Mouse (Mus musculus) kidney, adult 11 months (tissue): Measurements from ENCODE around the gene 1700056E22Rik.

ENCODE experiments used
- DNase-seq: peaks from one replicate; pipeline ENCODE4 v3.0.0; 2022

Gene 1700056E22Rik

DNA sequence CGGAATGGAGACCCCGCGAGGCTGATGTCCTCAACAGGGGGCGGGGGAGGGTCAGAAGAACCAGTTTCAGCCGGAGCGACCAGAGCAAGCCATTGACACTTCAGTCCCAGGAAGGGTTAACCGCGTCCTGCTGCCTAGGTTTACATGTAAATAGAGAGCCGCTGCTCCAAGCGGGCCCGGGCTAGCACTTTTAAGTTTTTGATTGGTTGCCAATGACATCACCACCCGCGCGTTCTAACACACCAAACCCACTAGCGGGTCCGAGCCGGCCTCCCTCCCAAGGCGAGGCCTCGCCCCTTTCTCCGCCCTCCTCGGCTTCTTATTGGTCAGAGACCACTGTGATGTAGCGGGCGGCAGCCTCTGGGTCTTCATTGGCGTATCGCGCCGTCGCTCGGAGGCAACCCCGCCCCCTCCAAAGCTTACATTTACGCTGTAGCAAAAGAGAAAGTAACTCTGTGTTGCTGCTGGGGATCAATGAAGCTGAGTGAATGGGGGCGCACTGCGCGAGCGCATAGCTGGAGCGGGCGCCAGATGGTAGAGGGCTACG lies at the start of gene 1700056E22Rik:
Gene 1700056E22Rik, minus strand, starts transcription at position 291 of the 547 bp plus-strand sequence.
- peak; percentile 99 for DNase-seq

DNA sequence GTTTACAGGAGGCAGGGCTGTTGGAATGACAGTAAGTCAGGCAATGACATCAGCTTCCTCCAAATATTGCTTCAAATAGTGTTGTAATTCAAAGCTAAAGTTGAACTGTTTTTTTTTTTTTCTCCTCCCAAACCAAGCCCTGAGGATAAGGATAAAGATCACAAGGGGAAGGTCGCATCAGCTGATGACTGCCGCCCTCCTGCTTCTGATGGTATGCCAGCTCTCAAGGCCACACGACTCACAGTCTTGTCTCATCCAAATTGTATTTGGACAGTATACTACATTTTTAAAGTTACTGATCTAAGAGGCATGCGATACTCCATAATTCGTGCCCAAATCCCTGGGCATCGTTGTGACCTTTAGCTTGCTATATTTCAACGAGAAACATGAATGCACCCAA lies 49.1 kb upstream of the 1700056E22Rik start:
- DNase-seq = no peak

DNA sequence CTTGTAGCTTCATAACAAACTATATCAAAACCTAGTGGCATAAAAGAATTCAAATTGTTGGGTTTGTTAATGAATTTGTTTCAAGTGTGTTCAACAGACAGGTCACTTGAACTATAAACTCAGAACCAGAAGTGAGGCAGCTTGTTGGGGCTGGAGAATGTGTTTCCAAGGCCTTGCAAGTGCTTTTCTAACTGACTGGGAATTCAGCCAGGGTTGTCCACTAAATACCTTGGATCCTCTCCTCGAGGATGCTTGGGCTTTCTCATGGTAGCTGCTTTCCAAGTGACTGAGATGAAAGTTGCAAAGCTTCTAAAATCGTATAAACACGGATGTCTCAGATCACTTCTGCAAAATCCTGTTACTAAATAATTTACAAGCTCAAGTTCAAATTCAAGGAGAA lies 48.6 kb upstream of the 1700056E22Rik start:
- no peak for DNase-seq

DNA sequence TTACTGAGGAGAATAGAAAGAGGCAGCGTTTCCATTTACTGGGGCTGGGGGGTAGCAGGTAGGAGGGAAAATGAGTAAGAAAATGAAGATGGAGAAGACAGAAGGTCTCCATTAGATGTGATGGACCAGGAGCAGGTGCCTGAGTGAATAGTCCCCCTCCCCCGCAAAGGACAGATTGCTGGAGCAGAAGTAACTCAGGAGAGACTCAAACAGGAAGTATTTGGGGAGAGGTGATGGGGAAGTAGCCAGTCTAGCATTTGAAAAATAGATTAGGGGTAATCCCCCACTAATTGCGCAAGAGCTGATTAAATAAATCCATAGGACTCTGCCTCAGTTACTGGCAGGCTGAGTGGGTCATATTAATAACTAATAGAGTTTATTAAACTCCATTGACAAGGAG lies 45.2 kb upstream of the 1700056E22Rik start:
- no peak for DNase-seq

DNA sequence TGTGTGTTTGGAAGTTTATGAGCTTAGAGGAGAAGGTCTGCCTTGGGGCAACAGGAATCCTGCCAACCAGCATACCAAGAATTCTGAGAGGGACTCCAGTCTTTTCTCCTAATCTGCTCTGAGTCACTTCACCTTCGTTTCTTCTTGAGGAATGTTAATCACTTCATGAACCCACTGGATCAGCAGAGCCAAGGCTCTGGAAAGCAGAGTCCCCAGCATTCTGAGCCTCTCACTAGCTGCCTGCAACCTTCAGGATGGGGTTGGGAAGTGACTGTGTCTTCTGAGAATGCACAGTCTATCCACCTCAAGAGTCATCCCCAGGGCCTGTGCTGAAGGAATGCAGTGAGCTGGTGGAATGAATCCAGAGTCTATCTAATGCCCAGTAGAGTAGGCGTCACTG lies 42.7 kb upstream of the 1700056E22Rik start:
- peak; percentile 10 for DNase-seq

DNA sequence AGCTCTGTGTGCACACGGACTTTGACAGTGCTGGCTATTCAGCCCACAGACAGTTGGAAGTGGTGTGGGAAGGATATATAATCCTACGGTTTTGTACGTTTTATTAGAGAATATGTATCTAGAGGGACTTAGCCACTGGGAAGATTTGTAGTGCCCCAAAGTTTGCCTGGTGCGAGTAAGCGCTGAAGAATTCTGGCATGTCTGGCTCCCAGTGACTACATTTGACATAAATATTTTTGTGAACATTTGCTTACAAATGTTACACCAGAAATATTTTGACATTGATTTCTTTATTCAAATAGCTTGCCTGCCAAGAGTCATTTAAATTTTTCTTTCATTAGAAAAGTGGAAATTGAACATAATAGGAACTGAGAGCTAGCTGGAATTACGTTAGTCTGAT lies 42.0 kb upstream of the 1700056E22Rik start:
- no peak for DNase-seq

DNA sequence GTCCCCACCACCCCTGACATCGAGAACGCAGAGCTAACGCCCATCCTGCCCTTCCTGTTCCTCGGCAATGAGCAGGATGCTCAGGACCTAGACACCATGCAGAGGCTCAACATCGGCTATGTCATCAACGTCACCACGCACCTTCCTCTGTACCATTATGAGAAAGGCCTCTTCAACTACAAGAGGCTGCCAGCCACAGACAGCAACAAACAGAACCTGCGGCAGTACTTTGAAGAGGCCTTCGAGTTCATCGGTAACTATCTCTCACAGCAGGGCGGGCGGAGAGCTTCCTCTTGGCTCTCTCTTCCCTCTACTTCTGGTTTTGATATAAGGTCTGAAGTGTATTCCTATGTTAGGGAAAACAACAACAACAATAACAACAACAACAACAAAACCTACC lies 34.9 kb upstream of the 1700056E22Rik start:
- DNase-seq = no peak

DNA sequence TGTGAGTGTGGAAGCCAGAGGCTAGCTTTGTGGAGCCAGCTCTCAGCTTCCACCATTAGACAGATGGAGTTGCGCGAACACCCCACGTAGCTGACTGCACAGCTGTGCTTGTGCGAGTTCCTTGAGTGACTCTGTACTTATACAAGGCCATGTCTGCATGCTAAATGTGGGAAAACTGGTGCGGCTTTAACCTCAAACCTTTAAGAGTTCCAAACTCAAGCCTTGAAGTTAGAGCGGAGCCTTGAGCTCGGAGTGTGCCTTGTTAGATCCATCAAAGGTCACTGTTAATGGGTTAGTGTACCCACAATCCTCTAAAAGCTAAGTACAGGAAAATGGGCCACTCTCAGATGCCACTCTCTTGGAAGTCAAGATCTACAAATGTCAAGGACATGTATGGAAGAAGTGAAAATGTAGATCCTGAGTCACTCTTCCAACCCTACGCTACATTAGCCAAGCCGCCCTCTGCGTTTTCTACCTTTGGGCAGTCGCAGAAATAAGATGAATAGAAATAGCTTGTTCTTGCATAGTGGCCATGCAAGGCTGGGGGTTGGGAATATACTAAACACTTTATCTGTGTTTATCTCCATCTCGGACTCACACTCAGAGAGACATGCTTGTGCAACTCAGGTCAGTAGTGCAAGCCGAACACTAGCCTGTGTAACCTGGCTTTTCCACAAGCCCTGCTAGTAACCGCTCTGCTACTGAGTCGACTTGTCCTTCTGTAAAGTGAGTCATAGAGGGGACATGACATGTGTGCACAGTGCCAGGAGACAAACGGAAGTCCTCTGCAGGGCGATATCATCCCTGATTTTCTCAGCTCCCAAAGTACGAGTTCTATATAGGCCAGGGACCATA lies 33.8 kb upstream of the 1700056E22Rik start:
- DNase-seq = no peak

DNA sequence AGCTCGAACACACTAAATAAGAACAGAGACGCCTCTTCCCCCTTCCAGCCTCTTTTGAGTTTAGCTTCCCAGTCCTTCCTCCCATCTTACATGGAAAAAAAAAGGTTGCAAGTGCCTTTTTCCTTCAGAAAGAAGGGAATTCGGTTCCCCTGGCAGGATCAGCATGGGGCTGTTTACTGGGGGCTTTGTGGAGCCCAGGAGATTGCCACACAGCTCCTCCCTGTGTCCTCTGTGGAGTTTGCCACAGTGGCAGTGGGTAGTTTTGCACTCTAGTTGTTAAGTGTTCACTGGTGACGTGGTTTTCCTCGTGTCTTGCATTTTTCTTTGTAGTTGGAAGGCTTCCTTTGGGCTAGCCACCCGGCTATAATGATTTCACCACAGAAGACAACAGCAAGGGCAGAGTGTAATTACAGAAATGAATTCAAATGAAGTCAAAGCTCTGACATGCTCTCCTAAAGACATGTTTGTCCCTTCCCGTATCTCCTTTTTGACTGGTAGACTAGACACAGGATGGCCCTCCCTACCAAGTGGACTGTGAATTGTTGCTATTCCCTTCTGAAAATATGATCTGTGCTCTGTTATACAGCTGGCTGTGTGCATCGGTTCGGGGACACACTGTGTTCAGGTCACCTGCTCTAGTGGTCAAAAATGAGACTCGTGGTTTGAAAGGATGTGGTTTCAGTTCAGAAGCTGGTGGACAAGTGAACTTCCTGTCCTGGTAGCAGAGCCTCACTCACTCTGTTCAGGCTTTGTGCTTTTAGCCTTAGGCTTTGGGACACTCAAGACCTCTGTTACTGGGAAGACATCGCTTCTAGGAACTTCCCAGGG lies 32.6 kb upstream of the 1700056E22Rik start:
- no peak for DNase-seq

DNA sequence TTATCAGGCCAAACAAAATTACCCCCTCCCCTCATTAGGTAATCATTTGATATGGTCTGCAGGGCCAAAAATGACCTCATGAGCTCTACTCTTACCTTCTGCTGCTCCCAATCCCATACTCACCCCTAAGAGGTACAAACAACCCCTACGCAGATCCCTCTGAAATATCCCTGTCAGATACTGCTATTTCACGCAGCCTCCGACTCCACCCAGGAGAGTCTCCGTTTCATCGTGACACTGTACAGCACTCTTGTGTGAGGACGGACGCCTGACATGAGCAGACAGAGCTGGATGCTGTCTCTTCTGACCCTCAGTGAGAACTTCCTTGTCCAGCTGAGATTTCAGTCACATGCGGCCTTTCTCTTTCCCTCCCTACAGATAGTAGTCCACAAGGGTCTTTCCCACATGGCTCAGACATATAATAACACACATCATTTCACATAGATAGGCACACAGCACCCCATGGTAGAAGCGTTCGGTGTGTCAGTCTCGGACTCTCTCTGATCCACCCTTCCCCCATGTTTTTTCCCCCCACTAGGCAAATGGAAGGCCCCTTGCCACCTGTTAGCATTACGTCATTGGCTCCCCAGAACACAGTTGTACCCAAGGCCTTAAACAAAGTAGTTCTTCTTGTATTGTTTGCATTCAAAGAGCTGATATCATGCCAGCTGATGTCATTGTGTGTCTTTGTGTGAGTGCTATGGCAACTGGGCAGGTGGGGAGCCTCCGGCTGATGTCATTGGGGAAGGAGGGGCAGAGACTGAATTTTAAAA lies 31.7 kb upstream of the 1700056E22Rik start:
- DNase-seq = no peak

DNA sequence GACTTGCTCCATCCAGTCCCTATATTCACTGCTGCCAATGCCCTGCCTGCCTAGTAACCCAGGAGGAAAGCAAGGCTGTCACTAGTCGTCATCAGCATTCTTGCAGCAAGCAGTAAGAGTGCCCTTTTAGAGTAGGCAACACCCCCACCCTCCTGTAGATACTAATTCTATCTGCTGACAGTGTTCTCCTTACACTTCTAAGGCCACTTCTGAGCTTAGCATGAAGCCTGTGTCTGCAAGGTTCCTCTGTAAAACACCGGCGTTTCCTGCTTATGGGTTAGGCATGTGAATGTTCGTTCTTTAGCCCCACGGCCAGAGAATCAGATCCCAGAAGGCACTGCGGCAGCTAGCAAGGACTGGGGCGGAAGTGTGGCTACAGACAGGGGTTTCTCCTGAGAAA lies 30.2 kb upstream of the 1700056E22Rik start:
- no peak for DNase-seq

DNA sequence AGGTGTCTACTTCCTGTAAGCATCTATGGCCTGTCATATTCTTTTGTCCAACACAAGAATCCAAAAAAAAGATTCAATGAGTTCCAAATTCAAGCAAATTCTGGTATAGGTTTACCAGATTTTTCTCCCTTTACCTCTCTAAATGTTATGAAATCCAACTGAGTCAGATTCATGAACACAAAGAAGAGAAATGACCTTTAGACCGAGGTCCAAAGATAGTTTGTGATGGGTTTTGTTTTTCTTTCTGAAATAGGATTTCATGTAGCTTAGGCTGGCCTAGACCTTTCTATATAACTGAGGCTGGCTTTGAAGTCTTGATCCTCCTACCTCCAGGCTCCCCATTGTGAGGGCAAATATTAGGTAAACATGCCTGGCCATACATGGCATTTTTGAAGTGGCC lies 27.8 kb upstream of the 1700056E22Rik start:
- DNase-seq = no peak

DNA sequence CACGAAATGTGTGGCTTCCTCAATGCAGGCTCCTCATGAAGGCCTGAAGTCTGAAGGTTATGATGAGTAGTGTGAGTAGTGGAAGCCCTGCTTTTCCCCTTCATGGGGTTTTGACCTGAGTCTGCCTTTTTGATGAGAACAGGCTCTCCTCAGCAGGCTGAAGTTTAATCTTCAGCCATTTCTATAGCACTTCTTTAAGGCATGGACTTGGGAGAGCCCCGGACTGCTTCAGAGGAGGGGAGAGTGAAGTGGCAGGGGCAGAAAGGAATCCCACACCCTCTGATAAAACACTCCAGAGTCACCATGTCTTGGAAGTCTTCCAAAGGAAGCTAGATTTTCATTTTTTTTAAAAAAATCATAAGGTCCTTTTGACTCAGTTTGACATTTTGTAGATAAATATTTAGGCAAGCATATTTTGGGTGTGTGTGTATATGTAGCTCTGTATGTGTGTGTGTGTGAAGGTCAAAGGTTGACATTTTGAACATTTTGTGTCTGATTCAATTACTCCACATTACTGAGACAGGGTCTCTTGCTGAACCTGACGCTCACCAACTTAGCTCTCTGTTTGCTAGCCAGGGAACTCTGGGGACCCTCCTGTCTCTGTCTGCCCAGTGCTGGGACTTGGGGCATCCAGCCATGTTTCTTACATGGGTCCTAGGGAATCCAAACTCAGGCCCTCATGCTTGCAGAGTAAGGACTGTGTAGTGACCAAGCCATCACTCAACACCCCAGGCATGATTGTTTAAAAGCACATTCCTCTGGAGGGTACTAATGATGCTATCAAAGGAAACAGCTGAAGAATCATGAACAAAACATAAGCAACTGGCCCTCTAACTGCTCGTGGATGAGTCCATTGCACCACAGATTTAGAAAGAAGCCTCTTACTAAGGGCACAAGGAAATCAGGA lies 27.0 kb upstream of the 1700056E22Rik start:
- no peak for DNase-seq

DNA sequence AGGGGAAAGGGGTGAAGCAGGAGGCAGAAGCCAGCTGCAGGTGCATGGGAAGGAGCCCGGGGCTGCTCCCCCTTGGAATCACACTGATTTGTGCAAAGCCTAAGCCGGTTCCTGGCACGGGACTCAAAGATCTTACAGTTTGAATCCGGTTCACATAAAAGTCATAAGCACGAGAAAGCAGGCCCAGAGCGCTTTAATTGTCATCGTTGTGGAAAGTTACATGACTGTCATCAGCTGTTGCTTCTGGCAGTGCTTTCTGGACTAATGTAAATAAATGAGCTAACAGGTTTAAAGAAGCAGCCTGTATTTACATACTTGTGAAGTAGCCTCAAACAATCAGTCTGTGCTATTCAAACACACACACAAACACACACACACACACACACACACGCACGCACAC lies 26.3 kb upstream of the 1700056E22Rik start:
- DNase-seq = peak; percentile 43

DNA sequence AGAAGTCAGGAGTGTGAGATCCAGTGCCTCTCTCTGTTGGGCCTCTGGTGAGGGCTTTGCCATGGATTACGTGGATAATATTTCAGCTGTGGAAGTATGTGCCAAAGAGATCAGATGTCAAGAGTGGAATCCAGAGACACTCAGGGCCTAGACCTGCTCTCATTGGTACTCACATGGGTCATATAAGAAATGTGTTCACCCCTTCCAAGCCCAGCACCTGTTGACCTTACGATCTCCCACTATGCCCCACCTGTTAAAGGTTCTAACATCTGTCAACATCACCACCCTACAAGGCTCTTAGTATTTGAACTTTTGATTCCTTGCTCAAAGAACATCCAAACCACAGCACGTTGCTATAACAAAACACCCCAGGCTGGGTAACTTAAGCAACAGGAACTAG lies 25.7 kb upstream of the 1700056E22Rik start:
- DNase-seq = no peak

DNA sequence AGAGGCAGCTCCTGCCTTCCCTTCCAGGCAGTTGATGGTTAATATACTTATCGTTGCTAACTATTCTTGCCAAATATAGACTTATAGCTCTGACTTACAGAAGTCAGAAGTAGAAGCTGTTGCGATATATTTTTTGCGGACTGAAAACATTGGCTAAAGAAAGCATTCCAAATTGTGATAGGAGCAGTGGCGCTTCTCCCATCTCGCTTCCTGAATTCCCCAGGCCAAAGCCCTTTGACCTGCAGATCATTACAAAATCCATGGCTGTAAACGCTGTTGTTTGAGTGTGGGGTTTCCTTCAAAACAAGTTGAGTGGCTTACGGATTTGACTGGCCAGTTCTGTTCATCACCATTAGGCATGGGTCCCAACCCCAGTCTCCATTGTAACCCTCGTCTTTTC lies 24.1 kb upstream of the 1700056E22Rik start:
- no peak for DNase-seq

DNA sequence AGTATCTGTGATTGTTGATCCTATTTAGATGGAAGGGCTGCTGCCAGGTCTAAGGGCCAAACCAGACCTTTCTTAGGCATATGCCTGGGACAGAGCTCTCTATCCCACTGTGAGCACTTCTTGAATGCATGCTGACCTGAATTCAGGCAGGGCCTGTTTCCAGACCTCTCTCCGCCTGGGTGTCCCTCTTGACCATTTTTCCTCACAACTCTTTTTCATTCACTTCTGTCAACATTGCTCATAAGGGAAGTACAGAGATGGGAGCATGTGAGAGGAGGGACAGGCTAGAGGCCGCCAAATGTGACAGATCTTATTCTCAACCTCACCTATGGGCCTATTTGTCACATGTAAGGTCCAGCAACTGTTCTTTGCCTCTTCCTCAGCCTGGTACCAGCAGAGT lies 20.1 kb upstream of the 1700056E22Rik start:
- no peak for DNase-seq

DNA sequence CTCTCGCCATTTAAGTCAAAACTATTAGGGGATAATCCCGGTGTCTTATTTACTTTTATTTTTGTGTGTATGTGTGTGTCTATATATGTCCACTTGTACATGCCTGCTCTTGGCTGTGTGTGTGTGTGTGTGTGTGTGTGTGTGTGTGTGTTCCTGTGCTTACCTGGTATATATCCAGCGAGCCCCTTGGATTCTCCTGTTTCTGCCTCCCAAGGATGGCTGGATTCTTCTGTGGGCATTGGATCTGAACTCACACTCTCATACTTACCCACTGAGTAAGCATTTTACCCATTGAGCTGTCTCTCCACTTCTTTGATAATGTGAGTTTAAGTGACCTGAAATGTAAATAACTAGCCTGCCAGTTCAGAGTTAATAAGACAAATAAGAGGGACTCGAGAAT lies 19.6 kb upstream of the 1700056E22Rik start:
- no peak for DNase-seq

DNA sequence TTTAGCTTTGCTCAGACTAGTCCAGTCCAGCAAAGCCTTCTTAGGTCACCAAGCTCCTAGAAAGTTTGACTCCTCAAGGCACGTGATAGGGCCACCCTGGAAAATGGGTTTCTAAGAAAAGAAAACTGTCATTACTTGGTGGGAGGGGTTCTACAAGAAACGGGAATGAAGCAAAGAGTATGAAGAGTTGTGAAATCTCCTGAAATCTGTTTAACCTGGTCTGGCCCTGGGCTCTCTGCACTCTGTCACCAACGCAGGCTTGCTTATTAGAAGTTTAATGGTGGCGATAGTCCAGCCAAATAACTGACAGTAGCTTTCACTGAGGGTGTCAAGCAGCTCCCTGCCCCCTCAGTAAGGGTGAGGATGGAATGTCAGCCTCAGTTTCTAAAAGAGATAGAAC lies 19.0 kb upstream of the 1700056E22Rik start:
- no peak for DNase-seq

DNA sequence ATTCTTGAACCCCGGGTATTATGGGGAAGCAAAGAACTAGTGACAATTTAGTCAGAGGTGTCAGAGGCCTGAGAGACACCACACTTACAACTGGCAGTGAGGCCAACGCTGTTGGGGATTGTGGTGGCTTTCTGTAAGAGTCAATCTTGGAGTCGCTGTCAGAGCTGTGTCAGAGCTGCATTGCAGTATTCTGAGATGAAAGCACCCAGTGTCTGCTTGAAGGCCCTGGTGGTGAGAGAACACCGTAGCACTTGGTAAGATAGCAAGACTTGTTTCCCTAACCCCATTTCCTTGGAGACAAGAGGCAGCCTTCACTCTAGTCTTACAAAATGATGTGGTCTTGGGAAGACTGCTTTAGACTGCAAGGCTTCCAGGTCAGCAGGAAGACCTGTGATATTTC lies 18.2 kb upstream of the 1700056E22Rik start:
- no peak for DNase-seq

DNA sequence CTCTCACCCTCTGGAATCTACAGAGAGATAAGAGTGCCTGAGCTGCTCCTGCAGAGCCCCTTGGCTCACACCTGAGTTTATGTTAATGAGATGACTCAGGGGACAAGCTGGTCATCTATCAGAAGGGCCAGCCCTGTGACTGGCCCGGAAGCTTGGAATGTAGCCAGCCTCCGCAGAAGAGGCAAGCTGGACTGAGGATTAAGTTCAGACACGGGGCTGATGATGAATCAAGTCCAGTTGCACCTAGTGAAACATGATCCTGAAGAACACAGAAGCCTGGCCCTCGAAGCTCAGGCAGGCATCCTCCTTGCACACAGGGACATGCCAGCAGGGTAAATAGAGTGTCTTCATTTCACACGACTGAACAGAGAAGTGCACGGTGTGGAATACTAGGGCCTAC lies 17.7 kb upstream of the 1700056E22Rik start:
- peak; percentile 36 for DNase-seq

DNA sequence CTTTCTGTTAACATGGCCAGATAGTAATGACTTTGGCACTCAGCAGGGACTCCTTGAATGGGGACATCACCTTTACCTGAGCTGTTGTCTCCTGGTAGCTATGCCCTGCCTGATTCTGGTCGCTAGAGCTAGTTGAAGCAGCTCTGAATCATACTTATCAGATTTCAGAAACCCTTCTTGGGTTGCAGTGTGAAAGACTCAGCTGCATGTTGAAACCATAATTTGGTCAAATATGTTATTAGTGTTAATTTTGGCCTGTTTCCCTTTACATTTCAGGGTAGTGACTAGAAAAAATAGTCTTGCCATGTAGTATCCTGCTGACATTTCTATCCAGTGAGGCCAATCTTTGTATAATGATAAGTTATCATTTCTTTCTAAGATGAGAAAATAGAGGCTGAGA lies 17.2 kb upstream of the 1700056E22Rik start:
- DNase-seq = no peak
